Mouse (Mus musculus) intestine, embryonic 15.5 days (tissue): Measurements from ENCODE around the gene Itch. TPM values are rescaled to one million over a fixed set of nuclear protein-coding genes. Genes with fewer than 3 reads are reported as not detected.

Experiments used
- ATAC-seq: fragments of 200-750 bp; cut with Nextera tagmentation; 2 replicates; pipeline ENCODE4 v1.8.0; 2017; ENCODE audit warnings: moderate TSS enrichment, moderate library complexity
- H3K27ac ChIP-seq: fragments of 300-500 bp; sonication (generic); 2 replicates; pipeline ENCODE4 v1.5.1; 2015; ENCODE audit warnings: mild to moderate bottlenecking, inconsistent platforms
- H3K27me3 ChIP-seq: fragments of 300-500 bp; sonication (generic); replicated peaks from 2 replicates; pipeline ENCODE4 v1.6.1; 2015; ENCODE audit warnings: inconsistent platforms
- H3K36me3 ChIP-seq: fragments of 300-500 bp; sonication (generic); 2 replicates; pipeline ENCODE4 v1.6.1; 2015; ENCODE audit warnings: inconsistent platforms
- H3K4me1 ChIP-seq: fragments of 300-500 bp; sonication (generic); replicated peaks from 2 replicates; pipeline ENCODE4 v1.6.1; 2015; ENCODE audit warnings: inconsistent platforms
- H3K4me2 ChIP-seq: fragments of 300-500 bp; sonication (generic); replicated peaks from 2 replicates; pipeline ENCODE4 v1.6.1; 2015; ENCODE audit warnings: mild to moderate bottlenecking, inconsistent platforms
- H3K4me3 ChIP-seq: fragments of 300-500 bp; sonication (generic); replicated peaks from 2 replicates; pipeline ENCODE4 v1.5.1; 2015; ENCODE audit warnings: inconsistent platforms
- H3K9ac ChIP-seq: fragments of 300-500 bp; sonication (generic); 2 replicates; pipeline ENCODE4 v1.6.1; 2015; ENCODE audit warnings: inconsistent platforms
- H3K9me3 ChIP-seq: fragments of 300-500 bp; sonication (generic); 2 replicates; pipeline ENCODE4 v1.6.1; 2016; ENCODE audit warnings: inconsistent platforms
- WGBS: fragments of 180-500 bp; shearing (Covaris S2); methylation state at CpG from one replicate; pipeline ENCODE4 v1.1.7; 2015; 5-methylcytosine and 5-hydroxymethylcytosine counted together
- polyA plus RNA-seq: library from polyadenylated mRNA; unstranded; fragments of >200 nt; fragmentation: Nextera tagmentation; extraction: Ambion mirVana; gene quantifications from 2 replicates; pipeline ENCODE4 v1.2.1, GENCODE M21; 2015

Gene Itch
- polyA plus RNA-seq, 1 experiment from 2014 or later, result 45.4 TPM

DNA sequence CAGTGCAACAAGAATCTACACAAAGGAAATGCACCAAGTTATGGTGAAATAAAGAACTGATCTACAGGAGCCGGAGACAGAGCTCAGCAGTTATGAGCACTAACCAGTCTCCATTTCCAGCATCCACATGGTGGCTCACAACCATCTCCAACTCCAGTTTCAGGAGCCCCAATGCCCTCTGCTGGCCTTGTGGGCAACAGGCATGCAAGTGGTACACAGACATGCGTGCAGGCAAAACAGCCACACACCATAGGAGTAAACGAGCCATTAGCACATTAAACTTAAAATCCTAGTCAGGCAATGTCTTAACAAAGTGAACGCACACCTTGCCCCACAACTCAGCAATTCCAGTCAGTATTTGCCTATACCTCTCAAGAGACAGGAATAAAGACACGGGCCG, 138.6 kb downstream of the Itch start:
- H3K27ac ChIP-seq, result no peak overlapping the region
- WGBS, result 86% methylated on average over 6 of the region's 6 CpGs
- H3K4me3 ChIP-seq, result no peak overlapping the region
- H3K27me3 ChIP-seq, result no peaks in the 10 kb centered on the region
- H3K4me2 ChIP-seq, result no peak overlapping the region
- H3K4me1 ChIP-seq, result peaks cover 1% of the 10 kb centered on the region
- H3K9ac ChIP-seq, result no peak overlapping the region
- no peak for ATAC-seq
- no peaks in the 10 kb centered on the region for H3K36me3 ChIP-seq
- H3K9me3 ChIP-seq, result no peaks in the 10 kb centered on the region

DNA sequence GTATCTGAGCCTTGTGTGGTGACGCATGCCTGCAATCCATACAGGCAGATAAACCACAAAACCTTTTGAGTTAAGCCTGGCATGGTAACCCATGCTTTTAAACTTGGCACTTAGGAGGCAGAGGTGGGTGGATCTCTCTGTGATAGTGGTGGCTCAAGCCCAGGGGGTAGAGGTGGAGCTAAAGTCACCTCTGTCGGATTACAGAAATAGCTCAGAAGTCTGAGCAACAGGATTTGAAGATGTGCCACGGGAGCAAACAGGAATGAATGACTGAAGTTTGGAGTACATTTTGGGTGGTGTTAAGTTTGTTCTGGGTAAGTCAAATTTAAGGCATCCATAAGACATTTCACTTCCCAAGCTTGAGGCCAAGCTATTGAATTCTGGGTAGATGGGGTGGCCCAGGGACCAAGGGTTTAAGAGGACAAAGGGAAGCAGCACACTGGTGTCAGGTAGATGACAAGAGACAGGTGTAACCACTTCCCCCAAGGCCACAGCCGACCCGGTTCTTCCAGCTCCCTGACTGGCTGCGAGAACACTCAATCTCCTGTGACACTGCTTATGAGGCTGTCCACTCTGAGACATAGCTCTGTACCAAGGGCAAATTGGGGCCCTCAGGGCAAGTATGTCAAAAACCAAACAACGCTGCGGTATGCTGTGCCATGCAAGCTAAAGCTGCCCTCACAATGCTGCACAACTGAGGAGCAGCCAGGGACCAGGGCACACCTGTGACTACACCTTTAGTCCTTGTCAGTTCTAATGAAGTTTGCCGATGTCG, 139.3 kb downstream of the Itch start:
- H3K27me3 ChIP-seq, result no peaks in the 10 kb centered on the region
- H3K4me2 ChIP-seq, result no peak overlapping the region
- H3K4me1 ChIP-seq, result peaks cover 8% of the 10 kb centered on the region
- H3K9me3 ChIP-seq, result no peaks in the 10 kb centered on the region
- H3K27ac ChIP-seq, result no peak overlapping the region
- 75% methylated on average over 10 of the region's 10 CpGs for WGBS
- H3K9ac ChIP-seq, result no peak overlapping the region
- H3K4me3 ChIP-seq, result no peak overlapping the region
- no peaks in the 10 kb centered on the region for H3K36me3 ChIP-seq
- no peak for ATAC-seq

DNA sequence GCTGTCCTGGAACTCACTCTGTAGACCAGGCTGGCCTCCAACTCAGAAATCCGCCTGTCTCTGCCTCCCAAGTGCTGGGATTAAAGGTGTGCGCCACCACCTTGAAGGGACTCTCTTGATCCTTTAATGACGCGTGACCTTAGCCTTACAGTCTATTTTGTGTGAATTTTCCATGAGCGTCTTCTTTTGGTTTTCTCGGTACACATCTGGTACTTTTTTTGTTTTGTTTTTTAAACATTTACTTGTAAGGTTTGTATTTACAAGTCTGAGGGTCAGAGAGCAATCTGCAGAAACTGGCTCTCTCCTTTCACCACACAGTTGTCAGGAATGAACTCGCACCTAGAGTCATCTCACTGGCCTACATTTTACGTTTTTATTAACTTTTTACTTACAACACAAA, 140.3 kb downstream of the Itch start:
- no peak overlapping the region for H3K4me3 ChIP-seq
- H3K4me2 ChIP-seq, result no peak overlapping the region
- no peak overlapping the region for H3K27ac ChIP-seq
- H3K4me1 ChIP-seq, result peaks cover 11% of the 10 kb centered on the region
- 86% methylated on average over 8 of the region's 8 CpGs for WGBS
- no peak overlapping the region for H3K9ac ChIP-seq
- ATAC-seq, result no peak
- no peaks in the 10 kb centered on the region for H3K36me3 ChIP-seq
- H3K9me3 ChIP-seq, result no peaks in the 10 kb centered on the region
- H3K27me3 ChIP-seq, result no peaks in the 10 kb centered on the region

DNA sequence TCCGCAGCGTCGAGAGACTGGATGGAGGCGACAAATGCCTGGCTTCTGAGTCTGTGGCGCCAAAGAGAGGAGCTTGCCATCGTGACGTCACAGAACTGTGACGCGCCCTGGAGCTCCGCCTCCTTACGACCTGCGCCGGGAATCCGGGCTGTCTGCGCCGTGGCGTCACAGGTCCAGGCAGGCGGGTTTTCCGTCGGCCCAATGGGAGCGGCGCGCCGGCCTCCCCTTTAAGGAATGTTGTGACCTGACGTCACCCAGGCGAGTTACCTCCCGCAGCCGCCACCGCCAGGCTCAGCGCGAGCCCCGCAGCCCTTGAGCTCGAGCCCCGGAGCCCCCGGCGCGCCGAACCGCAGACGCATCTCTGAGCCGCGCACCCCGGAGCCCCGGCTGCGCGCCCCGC, 142.9 kb downstream of the Itch start, which contains the start of gene Map1lc3a:
Gene Map1lc3a (plus strand): TSS at position 103 of the 400 bp plus-strand sequence.
- under 1% methylated on average over 47 of the region's 47 CpGs for WGBS
- H3K4me1 ChIP-seq, result peaks cover 11% of the 10 kb centered on the region
- peak; percentile 94 for ATAC-seq

More for the DNA sequence above, 142.9 kb downstream of the Itch start, which contains the start of gene Map1lc3a:
- peak within 1 kb of the TSS; percentile 89 for H3K27ac ChIP-seq
- H3K4me2 ChIP-seq, result peak within 1 kb of the TSS; percentile 85
- peak within 1 kb of the TSS; percentile 87 for H3K9ac ChIP-seq
- H3K36me3 ChIP-seq, result 0 out of 2 replicates have a peak, but pooled peaks cover 4% of the 10 kb centered on the region
- no peaks in the 10 kb centered on the region for H3K9me3 ChIP-seq
- no peaks in the 10 kb centered on the region for H3K27me3 ChIP-seq
- peak within 1 kb of the TSS; percentile 100 for H3K4me3 ChIP-seq

Other genes with a start within 250 kb of the Itch start
- 87.5 and 106 TPM in 2 replicates for gene Eif2s2, start 240.6 kb upstream of the Itch start, polyA plus RNA-seq
- 2.3 and 2.7 TPM in 2 replicates for gene Gm14226, start 115.2 kb upstream of the Itch start, polyA plus RNA-seq
- gene Ahcy, start 59.0 kb upstream of the Itch start, polyA plus RNA-seq, result 110 and 114 TPM in 2 replicates
- gene Dynlrb1, start 103.0 kb downstream of the Itch start, polyA plus RNA-seq, result 332 and 349 TPM in 2 replicates
- gene Map1lc3a, start 142.8 kb downstream of the Itch start, polyA plus RNA-seq, result 131 and 146 TPM in 2 replicates
- 57.1 and 60.1 TPM in 2 replicates for gene Pigu, start 223.9 kb downstream of the Itch start, polyA plus RNA-seq
- gene Trp53inp2, start 247.6 kb downstream of the Itch start, polyA plus RNA-seq, result 18.4 and 19.1 TPM in 2 replicates